Mouse (Mus musculus) liver, embryonic 18 days (tissue): ENCODE measurements around the gene Zbp1. TPM values are rescaled to one million over a fixed set of nuclear protein-coding genes. Genes with fewer than 3 reads are reported as not detected.

Experiments
- polyA plus RNA-seq: library from polyadenylated mRNA; depleted of rRNA; stranded (reverse); fragments of >200 nt; gene quantifications from 2 replicates; pipeline ENCODE4 v1.2.3, GENCODE M21; 2012; rRNA removed

The Zbp1 gene
- polyA plus RNA-seq, result 4.9 and 9.5 TPM in 2 replicates

DNA sequence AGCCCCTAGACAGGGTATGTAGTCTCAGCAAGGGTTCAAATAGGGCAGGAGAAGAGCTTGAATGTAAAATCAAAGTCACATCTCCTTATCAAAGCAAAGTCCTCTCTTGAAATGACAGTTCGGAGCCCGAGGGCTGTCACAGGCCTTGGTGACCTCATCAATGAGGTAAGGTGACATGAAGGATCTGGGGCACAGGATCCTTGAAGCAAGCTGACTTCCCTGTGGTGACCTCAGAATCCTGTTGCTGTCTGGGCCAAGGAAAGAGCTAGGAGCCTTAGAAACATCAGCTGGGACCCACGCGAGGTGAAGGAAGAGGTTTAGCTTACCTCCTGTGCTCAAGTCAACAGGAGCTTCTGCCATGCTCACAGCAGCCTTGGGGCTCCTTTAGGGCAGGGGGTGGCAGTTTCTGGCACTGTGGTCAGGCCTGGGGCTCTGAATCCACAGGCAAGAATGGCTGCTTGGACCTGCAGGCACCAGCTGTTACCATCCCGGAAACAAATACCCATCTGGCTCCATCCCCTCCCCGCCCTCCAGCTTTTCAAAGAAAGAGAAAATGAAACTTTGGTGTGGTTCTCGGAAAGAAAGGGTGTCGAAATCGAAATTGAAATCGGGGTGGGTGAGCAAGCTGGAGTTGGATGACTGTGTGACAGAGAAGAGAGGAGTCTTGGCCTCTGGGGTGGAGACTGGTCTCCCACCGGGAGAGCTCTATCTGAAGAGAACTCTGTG lies at the start of gene Zbp1:
TSS of gene Zbp1 (minus strand) at position 508 of the 726 bp plus-strand sequence.

Other genes with a start within 250 kb of the Zbp1 start
- 0.11 and 0.14 TPM in 2 replicates for gene Spo11, start 241.2 kb downstream of the Zbp1 start, polyA plus RNA-seq
- gene Rae1, start 218.8 kb downstream of the Zbp1 start, polyA plus RNA-seq, result 31.5 and 35.7 TPM in 2 replicates
- 128 and 149 TPM in 2 replicates for gene Rbm38, start 198.4 kb downstream of the Zbp1 start, polyA plus RNA-seq
- 0.02 and 0.05 TPM in 2 replicates for gene Ctcfl, start 99.4 kb downstream of the Zbp1 start, polyA plus RNA-seq
- 4.1 and 4.2 TPM in 2 replicates for gene Pck1, start 65.9 kb downstream of the Zbp1 start, polyA plus RNA-seq
- gene Pmepa1, start 57.6 kb upstream of the Zbp1 start, polyA plus RNA-seq, result 0.60 and 0.61 TPM in 2 replicates